Mouse (Mus musculus) thymus, adult 2 months (tissue): Measurements from ENCODE around the gene Zfp768. TPM values are rescaled to one million over a fixed set of nuclear protein-coding genes. Genes with fewer than 3 reads are reported as not detected.

Source experiments
- DNase-seq: peaks from one replicate; pipeline ENCODE4 v3.0.0; 2021
- H3K27ac ChIP-seq: fragments of 200-500 bp; 2 replicates; pipeline ENCODE4 v1.5.1; 2012; ENCODE audit warnings: low read length, control low read depth; ENCODE audit not compliant: control insufficient read depth, insufficient read depth
- H3K27me3 ChIP-seq: fragments of 200-500 bp; 2 replicates; pipeline ENCODE4 v1.6.1; 2012; ENCODE audit warnings: mild to moderate bottlenecking, low read length, moderate library complexity, mixed read lengths; ENCODE audit not compliant: control insufficient read depth, insufficient read depth
- H3K36me3 ChIP-seq: fragments of 200-500 bp; 2 replicates; pipeline ENCODE4 v1.6.1; 2012; ENCODE audit warnings: mild to moderate bottlenecking, low read length, moderate library complexity; ENCODE audit not compliant: control insufficient read depth, insufficient read depth
- H3K4me1 ChIP-seq: fragments of 200-500 bp; replicated peaks from 2 replicates; pipeline ENCODE4 v1.6.1; 2012; ENCODE audit warnings: low read length; ENCODE audit not compliant: control insufficient read depth, insufficient read depth
- H3K4me3 ChIP-seq: fragments of 200-500 bp; 2 replicates; pipeline ENCODE4 v1.5.1; 2012; ENCODE audit warnings: mild to moderate bottlenecking, low read length, control low read depth, moderate library complexity; ENCODE audit not compliant: control insufficient read depth, insufficient read depth
- CTCF ChIP-seq: fragments of 200-500 bp; IDR thresholded peaks from 2 replicates; pipeline ENCODE4 v1.5.1; 2012; ENCODE audit warnings: mild to moderate bottlenecking, control low read depth, low read length, moderate library complexity, borderline replicate concordance; ENCODE audit not compliant: control insufficient read depth, poor library complexity, insufficient read depth; ENCODE audit errors: extremely low read depth
- POLR2A ChIP-seq: fragments of 200-500 bp; IDR thresholded peaks from 2 replicates; pipeline ENCODE4 v1.6.1; 2012; ENCODE audit warnings: mild to moderate bottlenecking, low read length, control low read depth, moderate library complexity; ENCODE audit not compliant: control insufficient read depth, poor library complexity, insufficient read depth; ENCODE audit errors: extremely low read depth
- WGBS: fragments of 180-500 bp; shearing (Covaris S2); methylation state at CpG from one replicate; pipeline ENCODE4 v1.1.7; 2018; 5-methylcytosine and 5-hydroxymethylcytosine counted together
- polyA plus RNA-seq: library from polyadenylated mRNA; depleted of rRNA; stranded (reverse); fragments of >200 nt; gene quantifications from 2 replicates; pipeline ENCODE4 v1.2.3, GENCODE M21; 2012; rRNA removed

Zfp768 gene
- polyA plus RNA-seq, 1 experiment, result 11.1 TPM

GRCm38 (mm10) chr7:127308887-127309286 is 36.5 kb downstream of the Zfp768 start:
- no peak for TF ChIP-seq CTCF
- TF ChIP-seq POLR2A, result no peak
- peak; percentile 66 for DNase-seq
- Histone ChIP-seq H3K4me3 (no peak overlapping the region), H3K27ac (peak overlapping the region; percentile 84), H3K36me3 (peaks cover 80% of the 10 kb centered on the region), H3K4me1 (peaks cover 14% of the 10 kb centered on the region), H3K27me3 (no peaks in the 10 kb centered on the region)
- WGBS, result 92% methylated on average over 4 of the region's 4 CpGs

- Histone ChIP-seq H3K27ac (peak overlapping the region; percentile 84), H3K4me3 (no peak overlapping the region), H3K4me1 (peaks cover 14% of the 10 kb centered on the region), H3K27me3 (no peaks in the 10 kb centered on the region), H3K36me3 (peaks cover 76% of the 10 kb centered on the region)
- 51% methylated on average over 2 of the region's 2 CpGs for WGBS
- peak; percentile 35; the same call in 1 of the 2 replicates for TF ChIP-seq CTCF
- no peak for TF ChIP-seq POLR2A
- peak; percentile 29 for DNase-seq
Measured at GRCm38 (mm10) chr7:127308431-127308830, 37.0 kb downstream of the Zfp768 start.

- 66% methylated on average over 5 of the region's 5 CpGs for WGBS
Measured at GRCm38 (mm10) chr7:127297586-127298193, 47.7 kb downstream of the Zfp768 start.

GRCm38 (mm10) chr7:127296786-127297555 is 48.4 kb downstream of the Zfp768 start:
- DNase-seq, result peak; percentile 50
- Histone ChIP-seq H3K27me3 (no peaks in the 10 kb centered on the region), H3K4me1 (peaks cover 31% of the 10 kb centered on the region), H3K4me3 (peak overlapping the region; percentile 76), H3K27ac (peak overlapping the region; percentile 97), H3K36me3 (peaks cover 27% of the 10 kb centered on the region)
- 50% methylated on average over 5 of the region's 5 CpGs for WGBS
- TF ChIP-seq CTCF (no peak), POLR2A (no peak)

More at GRCm38 (mm10) chr7:127297586-127298193, 47.7 kb downstream of the Zfp768 start:
- Histone ChIP-seq H3K27ac (peak overlapping the region; percentile 26), H3K36me3 (peaks cover 34% of the 10 kb centered on the region), H3K4me3 (peak overlapping the region; percentile 76), H3K27me3 (no peaks in the 10 kb centered on the region), H3K4me1 (peaks cover 31% of the 10 kb centered on the region)
- no peak for DNase-seq
- no peak for TF ChIP-seq POLR2A
- no peak for TF ChIP-seq CTCF

- H3K4me1 ChIP-seq, result peaks cover 31% of the 10 kb centered on the region
- peak within 1 kb of the TSS; percentile 97 for H3K27ac ChIP-seq
- TF ChIP-seq POLR2A (peak; percentile 26; the same call in 1 of the 2 replicates), CTCF (no peak)
- WGBS, result 8% methylated on average over 11 of the region's 11 CpGs
- DNase-seq, result peak; percentile 75
- peak within 1 kb of the TSS; percentile 76 for H3K4me3 ChIP-seq
- H3K36me3 ChIP-seq, result peaks cover 18% of the 10 kb centered on the region
- no peaks in the 10 kb centered on the region for H3K27me3 ChIP-seq
Measured at GRCm38 (mm10) chr7:127296098-127296497, 49.3 kb downstream of the Zfp768 start, which contains the start of gene Itgal. Gene Itgal, plus strand, starts transcription at chr7:127296260.

Other genes starting within 250 kb of the Zfp768 start
- 8.0 and 10.1 TPM in 2 replicates for gene Qprt, start 223.4 kb downstream of the Zfp768 start, polyA plus RNA-seq
- 135 and 157 TPM in 2 replicates for gene Spn, start 207.8 kb downstream of the Zfp768 start, polyA plus RNA-seq
- 63.4 and 67.2 TPM in 2 replicates for gene Cd2bp2, start 149.5 kb downstream of the Zfp768 start, polyA plus RNA-seq
- gene Tbc1d10b, start 137.1 kb downstream of the Zfp768 start, polyA plus RNA-seq, result 70.3 and 81.3 TPM in 2 replicates
- gene Mylpf, start 136.7 kb downstream of the Zfp768 start, polyA plus RNA-seq, result 10.7 and 12.3 TPM in 2 replicates
- gene Zfp553, start 112.5 kb downstream of the Zfp768 start, polyA plus RNA-seq, result 30.4 and 31.6 TPM in 2 replicates
- gene Sept1, start 112.5 kb downstream of the Zfp768 start, polyA plus RNA-seq, result 1,045 and 1,102 TPM in 2 replicates
- 91.3 and 102 TPM in 2 replicates for gene Zfp771, start 101.3 kb downstream of the Zfp768 start, polyA plus RNA-seq
- gene Dctpp1, start 84.9 kb downstream of the Zfp768 start, polyA plus RNA-seq, result 122 and 125 TPM in 2 replicates
- 37.2 and 46.3 TPM in 2 replicates for gene Sephs2, start 71.5 kb downstream of the Zfp768 start, polyA plus RNA-seq
- 353 and 356 TPM in 2 replicates for gene Itgal, start 49.3 kb downstream of the Zfp768 start, polyA plus RNA-seq
- gene Zfp747, start 30.5 kb upstream of the Zfp768 start, polyA plus RNA-seq, result 14.4 and 15.2 TPM in 2 replicates
- 5.9 and 6.4 TPM in 2 replicates for gene 9130019O22Rik, start 41.6 kb upstream of the Zfp768 start, polyA plus RNA-seq
- 8.4 and 10.2 TPM in 2 replicates for gene E430018J23Rik, start 48.0 kb upstream of the Zfp768 start, polyA plus RNA-seq
- gene Zfp764, start 61.2 kb upstream of the Zfp768 start, polyA plus RNA-seq, result 9.0 and 10.7 TPM in 2 replicates
- gene Zfp688, start 76.5 kb upstream of the Zfp768 start, polyA plus RNA-seq, result 28.0 and 28.7 TPM in 2 replicates
- 8.1 and 9.4 TPM in 2 replicates for gene Zfp689, start 103.6 kb upstream of the Zfp768 start, polyA plus RNA-seq
- 191 and 212 TPM in 2 replicates for gene Prr14, start 114.0 kb upstream of the Zfp768 start, polyA plus RNA-seq
- 122 and 128 TPM in 2 replicates for gene Fbrs, start 133.6 kb upstream of the Zfp768 start, polyA plus RNA-seq
- gene Srcap, start 166.4 kb upstream of the Zfp768 start, polyA plus RNA-seq, result 92.3 and 131 TPM in 2 replicates
- 10.4 and 14.1 TPM in 2 replicates for gene Gm42715, start 174.0 kb upstream of the Zfp768 start, polyA plus RNA-seq
- gene Tmem265, start 215.8 kb upstream of the Zfp768 start, polyA plus RNA-seq, result 12.5 and 12.8 TPM in 2 replicates
- 193 and 202 TPM in 2 replicates for gene Phkg2, start 227.8 kb upstream of the Zfp768 start, polyA plus RNA-seq
- gene Ccdc189, start 243.0 kb upstream of the Zfp768 start, polyA plus RNA-seq, result 1.5 and 2.9 TPM in 2 replicates
- 65.9 and 67.4 TPM in 2 replicates for gene Rnf40, start 243.2 kb upstream of the Zfp768 start, polyA plus RNA-seq